ENCODE assay signal across 8 mouse cellular contexts in the genomic region with DNA sequence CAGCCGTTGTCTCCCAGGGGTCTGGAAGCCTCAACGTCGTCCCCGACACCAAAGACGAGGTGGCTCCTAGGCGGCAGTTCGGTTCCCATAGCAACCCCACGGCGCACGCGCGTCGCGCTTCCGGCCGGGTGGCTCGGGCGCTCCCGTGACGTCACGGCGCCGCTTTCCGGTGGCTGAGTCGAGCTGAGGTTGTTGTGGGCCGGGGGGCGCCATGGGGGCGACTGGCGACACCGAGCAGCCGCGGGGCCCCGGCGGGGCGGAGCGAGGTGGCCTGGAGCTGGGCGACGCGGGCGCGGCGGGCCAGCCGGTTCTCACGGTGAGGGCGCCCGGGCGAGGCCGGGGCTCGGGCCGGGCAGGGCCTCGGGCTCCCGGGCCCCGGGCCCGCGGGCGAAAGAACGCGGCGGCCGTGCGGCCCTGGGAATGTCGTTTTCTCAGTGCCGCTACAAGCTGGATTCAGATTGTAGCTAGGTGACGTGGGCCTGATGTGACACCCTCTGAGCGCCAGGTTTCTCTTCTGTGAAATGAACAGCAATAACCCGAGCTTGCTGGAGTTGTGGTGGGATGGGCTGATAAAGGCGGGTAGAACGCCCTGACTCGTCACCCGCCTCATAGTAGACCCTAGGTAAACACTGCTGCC. TPM values are rescaled to one million over a fixed set of nuclear protein-coding genes. Genes with fewer than 3 reads are reported as not detected.
DNase-seq lines count a peak whose midpoint lies in the region; ATAC-seq lines count a peak whose summit lies in the region.

A gene (minus strand): TSS at position 89 of the 637 bp plus-strand sequence.
A gene (plus strand): TSS at position 141 of the 637 bp plus-strand sequence.

- DNase-seq in R1 (ENCODE audit: low read depth, low spot score), result peak; percentile 92
- DNase-seq in cerebellum, postnatal 14 days, result peak; percentile 95 to 97
- DNase-seq in frontal cortex, postnatal 25 days (ENCODE audit: low spot score in 2 of 2), result peak; percentile 89 to 92
- DNase-seq in layer of hippocampus, postnatal 25 days (ENCODE audit: extremely low spot score in 1 of 2, low spot score in 1 of 2), result peak; percentile 92 to 95
- DNase-seq in lung, postnatal 14 days, result peak; percentile 95
- peak; percentile 93 for DNase-seq in ovary, postnatal 36 days (ENCODE audit: low spot score)
- peak; percentile 98 for DNase-seq in thymus, postnatal 14 days

- peaks cover 36% of the 10 kb centered on the region for H3K4me1 ChIP-seq in hindbrain, embryonic 13.5 days (replicated peaks)

- H3K36me3 ChIP-seq in hindbrain, embryonic 13.5 days, result peaks cover 33% of the 10 kb centered on the region

- H3K9ac ChIP-seq in hindbrain, embryonic 13.5 days, result peak within 1 kb of the TSS; percentile 95

- H3K9me3 ChIP-seq in hindbrain, embryonic 13.5 days, result no peaks in the 10 kb centered on the region

- ATAC-seq in hindbrain, embryonic 13.5 days (ENCODE audit: low FRiP score), result peak; percentile 94

- H3K4me2 ChIP-seq in hindbrain, embryonic 13.5 days, result peak within 1 kb of the TSS; percentile 96

- H3K27ac ChIP-seq in hindbrain, embryonic 13.5 days, result peak within 1 kb of the TSS; percentile 78

- 0 out of 2 replicates have a peak, but pooled peaks cover 4% of the 10 kb centered on the region for H3K27me3 ChIP-seq in hindbrain, embryonic 13.5 days

- WGBS in hindbrain, embryonic 13.5 days, result under 1% methylated on average over 57 of the region's 70 CpGs

- peak within 1 kb of the TSS; percentile 93 for H3K4me3 ChIP-seq in hindbrain, embryonic 13.5 days

RNA-seq across cellular contexts. Expression of the first gene that starts in this region (rescaled TPM):
- 0.95 and 1.2 TPM in 2 replicates for polyA plus RNA-seq in hindbrain, embryonic 13.5 days (2015; fragmentation: Nextera tagmentation; extraction: Ambion mirVana)
- 1 to 10 TPM in 1 of 2 experiments, under 1 TPM in 1; 0.89 to 1.0 TPM for total RNA-seq in layer of hippocampus, postnatal 25 days (2021)

RNA-seq across cellular contexts. Expression of the second gene that starts in this region (rescaled TPM):
- polyA plus RNA-seq in hindbrain, embryonic 13.5 days (2015; fragmentation: Nextera tagmentation; extraction: Ambion mirVana), result 65.0 and 72.3 TPM in 2 replicates
- total RNA-seq in layer of hippocampus, postnatal 25 days (2021), result 10 to 100 TPM; 37.0 TPM

Comparison
In these comparisons a context has a peak if more than half of its experiments do, and no peak if none do; other contexts are left out.
1. Peak in every context shown above with its lines: DNase-seq, ATAC-seq, H3K4me3 ChIP-seq and H3K27ac ChIP-seq.